Mouse (Mus musculus): Measurements from ENCODE around the gene Vmn1r100. TPM values are rescaled to one million over a fixed set of nuclear protein-coding genes. Genes with fewer than 3 reads are reported as not detected.

The Vmn1r100 gene
- not detected for polyA plus RNA-seq (2017; shearing (Covaris generic))

DNA sequence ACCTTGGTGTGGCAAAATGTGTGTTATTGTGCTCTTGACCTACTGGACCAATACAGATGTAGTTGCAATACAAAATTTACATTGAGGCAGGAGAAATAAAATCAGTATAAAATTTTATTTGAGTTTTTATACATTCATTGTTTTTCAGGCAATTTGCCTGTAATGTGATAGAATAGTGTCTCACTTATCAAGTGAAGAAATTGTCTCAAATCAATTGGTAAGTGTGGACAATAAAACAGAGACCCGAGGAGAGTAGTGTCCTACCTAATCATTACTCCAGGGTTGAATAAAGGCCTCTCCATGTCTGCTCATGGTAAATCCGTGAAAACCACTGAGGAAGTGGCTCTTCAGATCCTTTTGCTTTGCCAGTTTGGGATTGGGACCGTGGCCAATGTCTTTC, at the start of gene Vmn1r100:
Gene Vmn1r100, plus strand, starts transcription at position 301 of the 400 bp plus-strand sequence.

DNA sequence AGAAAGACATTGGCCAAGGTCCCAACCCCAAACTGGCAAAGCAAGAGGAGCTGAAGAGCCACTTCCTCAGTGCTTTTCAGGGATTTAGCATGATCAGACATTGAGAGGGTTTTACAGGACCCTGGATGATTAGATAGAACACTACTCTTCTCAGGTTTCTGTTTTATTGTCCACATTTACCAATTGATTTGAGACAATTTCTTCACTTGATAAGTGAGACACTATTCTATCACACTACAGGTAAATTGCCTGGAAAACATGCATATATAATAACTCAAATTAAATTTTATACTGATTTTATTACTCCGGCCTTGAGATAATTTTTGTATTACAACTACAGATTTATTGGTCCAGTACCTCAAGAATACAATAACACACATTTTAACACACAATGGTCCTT, 42.4 kb upstream of the Vmn1r100 start, which contains the start of gene Gm5728:
Gene Gm5728, minus strand, starts transcription at position 101 of the 400 bp plus-strand sequence.

DNA sequence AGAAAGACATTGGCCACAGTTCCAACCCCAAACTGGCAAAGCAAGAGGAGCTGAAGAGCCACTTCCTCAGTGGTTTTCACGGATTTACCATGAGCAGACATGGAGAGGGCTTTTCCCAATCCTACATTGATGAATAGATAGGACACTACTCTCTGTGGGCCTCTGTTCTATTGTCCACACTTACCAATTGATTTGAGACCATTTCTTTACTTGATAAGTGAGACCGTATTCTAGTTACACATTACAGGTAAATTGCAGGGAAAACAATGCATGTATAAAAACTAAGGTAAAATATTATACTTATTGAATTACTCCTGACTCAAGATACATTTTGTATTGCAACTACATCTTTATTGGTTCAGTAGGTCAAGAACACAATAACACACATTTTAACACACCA, 24.8 kb downstream of the Vmn1r100 start, which contains the start of gene Vmn1r101:
Gene Vmn1r101, minus strand, starts transcription at position 101 of the 400 bp plus-strand sequence.

Other genes with a start within 250 kb of the Vmn1r100 start
- not detected for gene Vmn1r94, start 249.6 kb upstream of the Vmn1r100 start, polyA plus RNA-seq (2017; shearing (Covaris generic))
- gene Vmn1r95, start 224.2 kb upstream of the Vmn1r100 start, polyA plus RNA-seq (2017; shearing (Covaris generic)) = 0.55 TPM
- not detected for gene Gm6164, start 212.3 kb upstream of the Vmn1r100 start, polyA plus RNA-seq (2017; shearing (Covaris generic))
- not detected for gene Gm4498, start 184.1 kb upstream of the Vmn1r100 start, polyA plus RNA-seq (2017; shearing (Covaris generic))
- not detected for gene Gm5890, start 155.1 kb upstream of the Vmn1r100 start, polyA plus RNA-seq (2017; shearing (Covaris generic))
- not detected for gene Gm4133, start 83.9 kb upstream of the Vmn1r100 start, polyA plus RNA-seq (2017; shearing (Covaris generic))
- not detected for gene Gm5728, start 42.5 kb upstream of the Vmn1r100 start, polyA plus RNA-seq (2017; shearing (Covaris generic))
- not detected for gene Vmn1r101, start 24.7 kb downstream of the Vmn1r100 start, polyA plus RNA-seq (2017; shearing (Covaris generic))
- gene Gm10670, start 57.0 kb downstream of the Vmn1r100 start, polyA plus RNA-seq (2017; shearing (Covaris generic)) = 1.2 TPM
- gene Vmn1r103, start 92.6 kb downstream of the Vmn1r100 start, polyA plus RNA-seq (2017; shearing (Covaris generic)) = not detected
- not detected for gene Vmn1r104, start 115.9 kb downstream of the Vmn1r100 start, polyA plus RNA-seq (2017; shearing (Covaris generic))
- not detected for gene Gm5726, start 127.8 kb downstream of the Vmn1r100 start, polyA plus RNA-seq (2017; shearing (Covaris generic))
- gene Gm4141, start 158.3 kb downstream of the Vmn1r100 start, polyA plus RNA-seq (2017; shearing (Covaris generic)) = not detected
- 0.65 TPM for gene Gm4513, start 181.1 kb downstream of the Vmn1r100 start, polyA plus RNA-seq (2017; shearing (Covaris generic))